Mouse (Mus musculus): ENCODE data around the gene Gm20662. TPM values are rescaled to one million over a fixed set of nuclear protein-coding genes. Genes with fewer than 3 reads are reported as not detected.
A peak's percentile ranks its signal among the peaks of the same experiment; 100 is the strongest.

Gm20662 gene
- polyA plus RNA-seq, 2 experiments: 0.76 to 6.8 TPM

DNA sequence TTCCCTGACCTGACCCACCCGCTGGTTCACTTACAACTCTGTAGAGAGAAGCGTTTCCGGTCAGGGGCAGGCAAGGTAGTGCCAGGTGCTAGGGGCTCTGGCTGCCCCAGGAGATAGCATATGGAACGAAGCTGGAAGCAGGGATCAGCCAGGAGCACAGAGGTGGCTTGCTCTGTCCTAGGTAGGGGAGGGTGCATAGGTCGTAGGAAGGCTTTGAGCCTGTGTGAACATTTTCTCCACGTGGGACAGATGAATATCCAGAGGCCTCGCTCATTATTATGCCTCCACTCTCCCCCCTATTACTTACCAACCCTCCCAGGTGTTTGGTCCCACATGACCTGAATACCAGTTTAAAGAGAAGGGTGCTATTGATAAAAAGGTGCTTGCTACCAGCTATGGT, 56.3 kb downstream of the Gm20662 start:
- H3K9me3 ChIP-seq (ENCODE audit: control insufficient read depth, low read length): no peaks in the 10 kb centered on the region
- WGBS: 73% methylated on average over 7 of the region's 7 CpGs
- peaks cover 57% of the 10 kb centered on the region for H3K36me3 ChIP-seq (ENCODE audit: control insufficient read depth, insufficient read depth, low read length)
- no peak overlapping the region for H3K4me2 ChIP-seq (replicated peaks; ENCODE audit: low read depth, low read length, severe bottlenecking)
- no peak overlapping the region for H3K27ac ChIP-seq (replicated peaks; ENCODE audit: low read depth, low read length)
- no peak overlapping the region for H3K4me3 ChIP-seq (replicated peaks; ENCODE audit: low read length)
- DNase-seq (ENCODE audit: low spot score) (no peak), ATAC-seq (ENCODE audit: low FRiP score, low read depth) (no peak)
- TF ChIP-seq POLR2A (IDR thresholded peaks at IDR 0.05; ENCODE audit: borderline replicate concordance, extremely low read depth, insufficient read depth, insufficient read length): no peak
- no peaks in the 10 kb centered on the region for H3K27me3 ChIP-seq (ENCODE audit: control insufficient read depth, insufficient read depth, low read length)
- H3K9ac ChIP-seq (ENCODE audit: low read depth, low read length, severe bottlenecking): no peak overlapping the region
- peaks cover 10% of the 10 kb centered on the region; the same call in 1 of the 2 replicates for H3K4me1 ChIP-seq (ENCODE audit: control insufficient read depth, insufficient read depth, low read length)

DNA sequence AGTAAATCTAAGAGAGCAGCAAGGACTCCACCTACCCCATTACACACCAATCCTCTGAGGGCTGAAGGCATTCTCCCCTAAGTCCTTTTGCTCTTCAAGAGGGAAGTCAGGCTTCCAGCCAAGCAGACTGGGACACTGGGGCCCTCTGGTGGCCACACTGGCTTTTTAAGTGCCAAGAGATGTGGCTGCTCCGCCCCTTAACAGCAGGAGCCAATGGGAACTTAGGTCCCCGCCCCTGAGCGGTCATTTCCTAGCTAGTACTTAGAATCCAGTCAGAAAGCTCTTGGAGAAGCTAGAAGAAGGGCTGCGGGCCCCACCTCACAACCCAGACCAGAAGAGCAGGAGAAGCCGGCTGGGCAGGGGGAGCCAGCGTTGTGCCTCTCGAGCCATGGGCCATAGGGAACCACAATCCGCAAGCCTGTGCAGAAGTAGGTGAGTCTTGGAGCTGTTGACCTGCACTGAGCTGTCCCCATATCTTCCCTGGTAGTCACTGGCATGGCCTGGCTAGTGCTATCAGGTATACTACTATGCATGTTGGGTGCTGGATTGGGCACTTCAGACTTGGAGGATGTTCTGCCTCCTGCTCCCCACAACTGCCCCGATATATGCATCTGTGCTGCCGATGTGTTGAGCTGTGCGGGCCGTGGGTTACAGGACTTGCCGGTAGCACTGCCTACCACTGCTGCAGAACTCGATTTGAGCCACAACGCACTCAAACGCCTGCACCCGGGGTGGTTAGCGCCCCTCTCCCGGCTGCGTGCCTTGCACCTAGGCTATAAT, 56.9 kb downstream of the Gm20662 start, which contains the start of gene Amigo3:
Amigo3 (plus strand) TSS at position 275 of the 780 bp plus-strand sequence.
- H3K4me3 ChIP-seq (replicated peaks; ENCODE audit: low read length): peak within 1 kb of the TSS; percentile 16; the same call in 1 of the 2 replicates
- 51% methylated on average over 20 of the region's 20 CpGs for WGBS
- H3K27ac ChIP-seq (replicated peaks; ENCODE audit: low read depth, low read length): peak within 1 kb of the TSS; percentile 38; the same call in 1 of the 2 replicates
- DNase-seq (ENCODE audit: low spot score): peak; percentile 99
- H3K36me3 ChIP-seq (ENCODE audit: control insufficient read depth, insufficient read depth, low read length): peaks cover 59% of the 10 kb centered on the region
- peak; percentile 58 for ATAC-seq (ENCODE audit: low FRiP score, low read depth)
- H3K27me3 ChIP-seq (ENCODE audit: control insufficient read depth, insufficient read depth, low read length): no peaks in the 10 kb centered on the region
- H3K4me1 ChIP-seq (ENCODE audit: control insufficient read depth, insufficient read depth, low read length): peaks cover 7% of the 10 kb centered on the region; the same call in 1 of the 2 replicates
- no peak for TF ChIP-seq POLR2A (IDR thresholded peaks at IDR 0.05; ENCODE audit: borderline replicate concordance, extremely low read depth, insufficient read depth, insufficient read length)
- no peaks in the 10 kb centered on the region for H3K9me3 ChIP-seq (ENCODE audit: control insufficient read depth, low read length)
- no peak within 1 kb of the TSS for H3K9ac ChIP-seq (ENCODE audit: low read depth, low read length, severe bottlenecking)
- peak within 1 kb of the TSS; percentile 48 for H3K4me2 ChIP-seq (replicated peaks; ENCODE audit: low read depth, low read length, severe bottlenecking)

DNA sequence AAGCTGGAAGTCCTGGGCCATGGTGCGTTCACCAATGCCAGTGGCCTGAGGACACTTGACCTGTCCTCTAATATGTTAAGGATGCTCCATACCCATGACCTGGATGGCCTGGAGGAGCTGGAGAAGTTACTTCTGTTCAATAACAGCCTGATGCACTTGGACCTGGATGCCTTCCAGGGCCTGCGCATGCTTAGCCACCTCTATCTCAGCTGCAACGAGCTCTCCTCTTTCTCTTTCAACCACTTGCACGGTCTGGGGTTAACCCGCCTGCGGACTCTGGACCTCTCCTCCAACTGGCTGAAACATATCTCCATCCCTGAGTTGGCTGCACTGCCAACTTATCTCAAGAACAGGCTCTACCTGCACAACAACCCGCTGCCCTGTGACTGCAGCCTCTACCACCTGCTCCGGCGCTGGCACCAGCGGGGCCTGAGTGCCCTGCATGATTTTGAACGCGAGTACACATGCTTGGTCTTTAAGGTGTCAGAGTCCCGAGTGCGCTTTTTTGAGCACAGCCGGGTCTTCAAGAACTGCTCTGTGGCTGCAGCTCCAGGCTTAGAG, 57.6 kb downstream of the Gm20662 start:
- Histone ChIP-seq H3K9ac (ENCODE audit: low read depth, low read length, severe bottlenecking) (no peak overlapping the region), H3K9me3 (ENCODE audit: control insufficient read depth, low read length) (no peaks in the 10 kb centered on the region), H3K27ac (replicated peaks; ENCODE audit: low read depth, low read length) (0 out of 2 replicates have a peak overlapping the region, but pooled peaks have one; percentile 38), H3K36me3 (ENCODE audit: control insufficient read depth, insufficient read depth, low read length) (peaks cover 65% of the 10 kb centered on the region), H3K4me2 (replicated peaks; ENCODE audit: low read depth, low read length, severe bottlenecking) (no peak overlapping the region), H3K27me3 (ENCODE audit: control insufficient read depth, insufficient read depth, low read length) (no peaks in the 10 kb centered on the region), H3K4me3 (replicated peaks; ENCODE audit: low read length) (no peak overlapping the region), H3K4me1 (ENCODE audit: control insufficient read depth, insufficient read depth, low read length) (peaks cover 5% of the 10 kb centered on the region; the same call in 1 of the 2 replicates)
- ATAC-seq (ENCODE audit: low FRiP score, low read depth) (no peak), DNase-seq (ENCODE audit: low spot score) (no peak)
- TF ChIP-seq POLR2A (IDR thresholded peaks at IDR 0.05; ENCODE audit: borderline replicate concordance, extremely low read depth, insufficient read depth, insufficient read length): no peak
- 89% methylated on average over 15 of the region's 15 CpGs for WGBS

DNA sequence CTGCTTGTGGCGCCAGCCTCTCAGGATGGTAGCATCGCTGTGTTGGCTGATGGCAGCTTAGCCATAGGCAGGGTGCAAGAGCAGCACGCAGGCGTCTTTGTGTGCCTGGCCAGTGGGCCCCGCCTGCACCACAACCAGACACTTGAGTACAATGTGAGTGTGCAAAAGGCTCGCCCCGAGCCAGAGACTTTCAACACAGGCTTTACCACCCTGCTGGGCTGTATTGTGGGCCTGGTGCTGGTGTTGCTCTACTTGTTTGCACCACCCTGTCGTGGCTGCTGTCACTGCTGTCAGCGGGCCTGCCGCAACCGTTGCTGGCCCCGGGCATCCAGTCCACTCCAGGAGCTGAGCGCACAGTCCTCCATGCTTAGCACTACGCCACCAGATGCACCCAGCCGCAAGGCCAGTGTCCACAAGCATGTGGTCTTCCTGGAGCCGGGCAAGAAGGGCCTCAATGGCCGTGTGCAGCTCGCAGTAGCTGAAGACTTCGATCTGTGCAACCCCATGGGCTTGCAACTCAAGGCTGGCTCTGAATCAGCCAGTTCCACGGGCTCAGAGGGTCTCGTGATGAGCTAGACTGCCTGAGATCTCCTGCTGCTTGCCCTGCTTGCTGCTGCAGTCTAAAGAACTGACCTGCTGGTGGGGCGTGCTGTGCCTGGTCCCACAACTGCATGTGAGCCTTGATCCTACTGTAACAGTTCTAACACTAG, 58.3 kb downstream of the Gm20662 start:
- Histone ChIP-seq H3K9ac (ENCODE audit: low read depth, low read length, severe bottlenecking) (no peak overlapping the region), H3K27me3 (ENCODE audit: control insufficient read depth, insufficient read depth, low read length) (no peaks in the 10 kb centered on the region), H3K9me3 (ENCODE audit: control insufficient read depth, low read length) (no peaks in the 10 kb centered on the region), H3K4me1 (ENCODE audit: control insufficient read depth, insufficient read depth, low read length) (peaks cover 5% of the 10 kb centered on the region; the same call in 1 of the 2 replicates), H3K4me2 (replicated peaks; ENCODE audit: low read depth, low read length, severe bottlenecking) (no peak overlapping the region), H3K4me3 (replicated peaks; ENCODE audit: low read length) (no peak overlapping the region), H3K27ac (replicated peaks; ENCODE audit: low read depth, low read length) (no peak overlapping the region), H3K36me3 (ENCODE audit: control insufficient read depth, insufficient read depth, low read length) (peaks cover 73% of the 10 kb centered on the region)
- ATAC-seq (ENCODE audit: low FRiP score, low read depth) (no peak), DNase-seq (ENCODE audit: low spot score) (no peak)
- no peak for TF ChIP-seq POLR2A (IDR thresholded peaks at IDR 0.05; ENCODE audit: borderline replicate concordance, extremely low read depth, insufficient read depth, insufficient read length)
- 92% methylated on average over 19 of the region's 22 CpGs for WGBS

DNA sequence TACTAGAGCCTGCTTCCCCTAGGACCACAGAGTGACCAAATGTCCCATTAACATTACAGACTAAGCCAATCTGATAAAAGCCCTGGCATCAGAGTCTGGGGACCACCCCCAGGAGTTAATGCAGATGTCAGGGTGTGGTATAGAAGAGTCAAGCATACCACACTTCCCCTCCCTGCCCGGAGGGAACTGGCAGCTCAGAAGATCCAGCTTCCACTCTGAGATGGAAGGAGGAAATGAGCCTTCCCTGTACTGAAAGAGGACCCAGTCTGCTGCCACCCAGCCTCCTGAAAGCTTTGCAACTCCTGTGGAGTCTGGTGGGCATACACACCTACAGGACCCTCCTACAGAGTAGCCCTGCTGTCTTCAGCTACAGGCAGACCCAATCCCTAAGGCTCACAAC, 58.9 kb downstream of the Gm20662 start:
- Histone ChIP-seq H3K4me1 (ENCODE audit: control insufficient read depth, insufficient read depth, low read length) (peaks cover 5% of the 10 kb centered on the region; the same call in 1 of the 2 replicates), H3K27me3 (ENCODE audit: control insufficient read depth, insufficient read depth, low read length) (no peaks in the 10 kb centered on the region), H3K27ac (replicated peaks; ENCODE audit: low read depth, low read length) (no peak overlapping the region), H3K4me2 (replicated peaks; ENCODE audit: low read depth, low read length, severe bottlenecking) (no peak overlapping the region), H3K36me3 (ENCODE audit: control insufficient read depth, insufficient read depth, low read length) (peaks cover 75% of the 10 kb centered on the region), H3K9ac (ENCODE audit: low read depth, low read length, severe bottlenecking) (no peak overlapping the region), H3K4me3 (replicated peaks; ENCODE audit: low read length) (no peak overlapping the region), H3K9me3 (ENCODE audit: control insufficient read depth, low read length) (no peaks in the 10 kb centered on the region)
- ATAC-seq (ENCODE audit: low FRiP score, low read depth): no peak
- no peak for TF ChIP-seq POLR2A (IDR thresholded peaks at IDR 0.05; ENCODE audit: borderline replicate concordance, extremely low read depth, insufficient read depth, insufficient read length)
- WGBS: 71% methylated on average over 1 of the region's 1 CpGs
- DNase-seq (ENCODE audit: low spot score): no peak

All from limb, embryonic 14.5 days (tissue).